Mouse (Mus musculus) testis, postnatal 10 days (tissue): ENCODE results near the gene Rgp1.
A peak's percentile ranks its signal among the peaks of the same experiment; 100 is the strongest.
"Not testable (repeated sequence)": the region's sequence is repeated elsewhere in the genome, so short reads cannot be mapped to it uniquely, and the experiment has no call there.

Experiments
- DNase-seq: peaks from one replicate; pipeline ENCODE4 v3.0.0; 2021; ENCODE audit warnings: low spot score

Rgp1 gene

GRCm38 (mm10) chr4:43578376-43579204 is at the start of gene Rgp1, which contains the start of gene Gba2:
Rgp1 (plus strand) TSS chr4:43578715.
Gba2 (minus strand) TSS chr4:43578873.
- DNase-seq: peak; percentile 88

- no peak for DNase-seq
These were observed 48.4 kb upstream of the Rgp1 start for GRCm38 (mm10) chr4:43530081-43530501.

GRCm38 (mm10) chr4:43530581-43530980 is 47.9 kb upstream of the Rgp1 start:
- peak; percentile 88 for DNase-seq

GRCm38 (mm10) chr4:43533270-43533669 is 45.2 kb upstream of the Rgp1 start:
- no peak for DNase-seq

GRCm38 (mm10) chr4:43535628-43536027 is 42.9 kb upstream of the Rgp1 start:
- no peak for DNase-seq

- peak; percentile 72 for DNase-seq
These were observed 42.5 kb upstream of the Rgp1 start for GRCm38 (mm10) chr4:43536031-43536430.

- no peak for DNase-seq
These were observed 36.5 kb upstream of the Rgp1 start for GRCm38 (mm10) chr4:43542044-43542443.

GRCm38 (mm10) chr4:43546375-43547047 is 32.0 kb upstream of the Rgp1 start:
- DNase-seq: no peak

- no peak for DNase-seq
These were observed 31.4 kb upstream of the Rgp1 start for GRCm38 (mm10) chr4:43547160-43547559.

- no peak for DNase-seq
These were observed 29.5 kb upstream of the Rgp1 start for GRCm38 (mm10) chr4:43549055-43549454.

- not testable (repeated sequence) for DNase-seq
These were observed 26.7 kb upstream of the Rgp1 start for GRCm38 (mm10) chr4:43551854-43552253.

- DNase-seq: no peak
These were observed 26.1 kb upstream of the Rgp1 start for GRCm38 (mm10) chr4:43552437-43552836.

GRCm38 (mm10) chr4:43553891-43554290 is 24.6 kb upstream of the Rgp1 start:
- DNase-seq: no peak

GRCm38 (mm10) chr4:43555926-43556325 is 22.6 kb upstream of the Rgp1 start:
- DNase-seq: no peak

GRCm38 (mm10) chr4:43558028-43558630 is 20.4 kb upstream of the Rgp1 start:
- DNase-seq: no peak

- DNase-seq: peak; percentile 85
These were observed 19.7 kb upstream of the Rgp1 start for GRCm38 (mm10) chr4:43558631-43559356.

- DNase-seq: no peak
These were observed 18.8 kb upstream of the Rgp1 start for GRCm38 (mm10) chr4:43559519-43560242.

- no peak for DNase-seq
These were observed 18.3 kb upstream of the Rgp1 start for GRCm38 (mm10) chr4:43560243-43560611.

GRCm38 (mm10) chr4:43560976-43561375 is 17.5 kb upstream of the Rgp1 start:
- no peak for DNase-seq

- DNase-seq: no peak
These were observed 17.0 kb upstream of the Rgp1 start for GRCm38 (mm10) chr4:43561436-43561996.
